Mouse (Mus musculus) neural tube, embryonic 12.5 days (tissue): Measurements from ENCODE around the gene Tbxas1. TPM values are rescaled to one million over a fixed set of nuclear protein-coding genes. Genes with fewer than 3 reads are reported as not detected.
A peak's percentile ranks its signal among the peaks of the same experiment; 100 is the strongest.

Experiments
- ATAC-seq: fragments of 200-750 bp; cut with Nextera tagmentation; 2 replicates; pipeline ENCODE4 v1.8.0; 2017; ENCODE audit warnings: low read depth, mild to moderate bottlenecking, moderate TSS enrichment, moderate library complexity; ENCODE audit not compliant: low FRiP score
- H3K27ac ChIP-seq: fragments of 300-500 bp; sonication (generic); 2 replicates; pipeline ENCODE4 v1.5.1; 2016
- H3K27me3 ChIP-seq: fragments of 300-500 bp; sonication (generic); replicated peaks from 2 replicates; pipeline ENCODE4 v1.6.1; 2016; ENCODE audit warnings: mild to moderate bottlenecking
- H3K36me3 ChIP-seq: fragments of 300-500 bp; sonication (generic); 2 replicates; pipeline ENCODE4 v1.6.1; 2016; ENCODE audit warnings: mild to moderate bottlenecking
- H3K4me1 ChIP-seq: fragments of 300-500 bp; sonication (generic); 2 replicates; pipeline ENCODE4 v1.6.1; 2016
- H3K4me2 ChIP-seq: fragments of 300-500 bp; sonication (generic); replicated peaks from 2 replicates; pipeline ENCODE4 v1.6.1; 2016; ENCODE audit warnings: mild to moderate bottlenecking
- H3K4me3 ChIP-seq: fragments of 300-500 bp; sonication (generic); 2 replicates; pipeline ENCODE4 v1.5.1; 2016
- H3K9ac ChIP-seq: fragments of 300-500 bp; sonication (generic); 2 replicates; pipeline ENCODE4 v1.6.1; 2016; ENCODE audit warnings: mild to moderate bottlenecking
- H3K9me3 ChIP-seq: fragments of 300-500 bp; sonication (generic); 2 replicates; pipeline ENCODE4 v1.6.1; 2016; ENCODE audit warnings: mild to moderate bottlenecking
- WGBS: fragments of 180-500 bp; shearing (Covaris S2); methylation state at CpG from one replicate; pipeline ENCODE4 v1.1.7; 2016; 5-methylcytosine and 5-hydroxymethylcytosine counted together
- polyA plus RNA-seq: library from polyadenylated mRNA; unstranded; fragments of >200 nt; fragmentation: Nextera tagmentation; extraction: Ambion mirVana; gene quantifications from 2 replicates; pipeline ENCODE4 v1.2.1, GENCODE M21; 2016

Gene Tbxas1
- polyA plus RNA-seq, 1 experiment from 2014 or later, result 2.3 TPM

DNA sequence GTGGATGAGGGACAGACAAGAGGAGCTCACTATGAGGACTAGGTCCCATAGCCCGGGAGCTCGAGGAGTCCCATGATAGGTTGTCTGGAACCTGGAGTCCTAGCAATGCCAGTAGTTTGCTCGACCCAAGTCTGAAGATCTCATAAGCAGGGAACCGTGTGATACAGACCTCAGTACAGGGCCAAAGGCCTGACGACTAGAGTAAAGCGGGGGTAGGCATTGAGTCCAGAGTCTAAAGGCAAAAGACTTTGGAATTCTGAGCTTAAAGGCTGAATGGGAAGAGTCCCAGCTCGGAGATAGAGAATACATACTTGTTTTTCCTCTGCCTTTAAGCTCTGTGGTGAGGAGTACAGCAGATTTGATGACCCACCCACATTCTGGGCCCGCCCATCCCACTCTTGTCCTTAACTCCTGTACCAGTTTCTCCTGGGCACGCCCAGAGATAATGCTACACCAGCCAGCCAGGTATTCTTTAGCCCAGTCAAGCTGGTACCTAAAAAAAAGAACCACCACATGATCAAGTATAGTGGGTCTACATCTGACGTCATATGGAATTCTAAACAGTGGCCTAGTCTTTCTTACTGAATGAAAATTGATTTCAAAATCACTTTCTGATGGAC, 27.7 kb downstream of the Tbxas1 start:
- no peak for ATAC-seq

DNA sequence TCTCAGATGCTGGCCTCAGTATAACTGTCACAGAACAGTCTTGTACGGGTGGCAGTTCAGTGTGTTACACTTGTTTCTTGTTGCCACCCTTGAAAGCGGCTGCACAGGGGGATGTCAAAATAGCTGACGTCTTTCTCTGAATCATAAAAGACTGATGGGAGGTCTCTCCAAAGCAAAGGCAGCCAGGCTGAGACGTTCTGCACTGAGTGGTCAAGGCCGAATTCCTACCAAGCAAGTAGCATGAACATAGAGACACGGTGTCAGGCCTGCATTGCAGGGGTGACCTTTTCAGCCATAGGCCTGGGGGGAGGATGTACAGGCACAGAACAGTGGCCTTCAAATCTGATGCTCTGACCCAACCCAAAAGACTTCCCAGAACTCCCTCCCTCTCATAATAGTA, 30.8 kb downstream of the Tbxas1 start:
- no peak overlapping the region for H3K9ac ChIP-seq
- H3K36me3 ChIP-seq, result no peaks in the 10 kb centered on the region
- H3K4me3 ChIP-seq, result no peak overlapping the region
- no peak overlapping the region for H3K27ac ChIP-seq
- no peaks in the 10 kb centered on the region for H3K27me3 ChIP-seq
- no peak overlapping the region for H3K4me2 ChIP-seq
- H3K9me3 ChIP-seq, result no peaks in the 10 kb centered on the region
- no peak for ATAC-seq
- no peaks in the 10 kb centered on the region for H3K4me1 ChIP-seq
- WGBS, result 72% methylated on average over 6 of the region's 6 CpGs

More for the DNA sequence above, 27.7 kb downstream of the Tbxas1 start:
- Histone ChIP-seq H3K27me3 (no peaks in the 10 kb centered on the region), H3K9ac (no peak overlapping the region), H3K4me3 (no peak overlapping the region), H3K36me3 (no peaks in the 10 kb centered on the region), H3K9me3 (no peaks in the 10 kb centered on the region), H3K4me1 (no peaks in the 10 kb centered on the region), H3K27ac (no peak overlapping the region), H3K4me2 (no peak overlapping the region)
- 90% methylated on average over 10 of the region's 10 CpGs for WGBS

DNA sequence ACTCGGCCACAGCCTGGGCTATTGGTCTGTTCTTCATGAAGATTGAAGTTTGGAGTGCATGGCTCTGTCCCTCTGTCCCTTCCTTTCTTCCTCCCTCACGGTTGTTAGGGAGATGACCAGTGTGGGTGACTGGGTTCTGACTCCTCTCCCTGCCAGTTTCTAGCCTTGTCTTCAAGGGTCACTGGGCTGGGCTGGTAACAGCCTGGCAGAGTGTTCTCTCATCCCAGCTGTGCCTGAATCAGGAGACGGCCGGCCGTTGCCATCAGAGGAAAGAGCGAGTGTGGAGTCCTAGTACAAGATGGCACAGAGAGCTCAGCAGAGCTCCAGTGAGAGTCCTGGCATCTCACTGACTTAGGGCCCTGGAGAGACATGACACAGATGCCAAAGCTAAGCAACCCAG, 33.2 kb downstream of the Tbxas1 start:
- no peak overlapping the region for H3K27ac ChIP-seq
- H3K4me2 ChIP-seq, result no peak overlapping the region
- no peak overlapping the region for H3K9ac ChIP-seq
- H3K27me3 ChIP-seq, result no peaks in the 10 kb centered on the region
- no peaks in the 10 kb centered on the region for H3K4me1 ChIP-seq
- no peaks in the 10 kb centered on the region for H3K36me3 ChIP-seq
- no peak overlapping the region for H3K4me3 ChIP-seq
- WGBS, result 84% methylated on average over 6 of the region's 6 CpGs
- ATAC-seq, result no peak
- H3K9me3 ChIP-seq, result no peaks in the 10 kb centered on the region

DNA sequence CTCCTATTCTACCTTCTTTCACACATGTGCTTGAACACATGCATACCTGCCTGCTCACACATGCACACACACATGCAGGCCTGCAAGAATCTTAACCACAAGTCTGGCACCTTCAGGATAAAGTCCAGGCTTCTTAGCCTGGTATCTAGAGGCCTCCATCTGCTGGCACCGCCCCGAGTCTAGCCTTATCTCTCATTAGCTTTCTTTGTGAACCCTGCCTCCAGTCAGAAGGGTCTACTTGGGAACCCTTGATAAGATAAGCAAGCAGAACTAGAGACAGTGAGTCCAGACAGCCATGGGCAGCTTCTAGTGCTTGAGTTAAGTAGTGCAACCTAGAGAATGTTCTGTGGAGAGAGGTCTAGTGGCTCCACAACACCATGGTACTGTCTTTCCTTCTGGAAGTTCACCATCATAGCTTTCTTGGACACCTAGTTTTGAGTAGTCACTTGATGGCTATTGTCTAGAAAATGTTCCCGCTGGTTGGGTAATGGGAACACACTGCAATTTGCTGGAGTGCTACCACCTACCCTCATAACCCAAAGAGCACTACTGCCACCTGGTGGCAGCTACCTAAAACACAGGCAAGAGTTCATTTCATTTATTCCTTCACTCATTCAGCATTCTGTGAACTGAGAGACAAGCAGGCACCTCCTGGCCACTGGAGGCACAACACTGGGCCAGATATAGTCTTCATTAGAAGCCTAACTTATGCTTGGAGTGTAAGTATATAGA, 35.8 kb downstream of the Tbxas1 start:
- WGBS, result 70% methylated on average over 3 of the region's 3 CpGs
- Histone ChIP-seq H3K4me2 (no peak overlapping the region), H3K4me1 (no peaks in the 10 kb centered on the region), H3K27me3 (no peaks in the 10 kb centered on the region), H3K36me3 (no peaks in the 10 kb centered on the region), H3K4me3 (no peak overlapping the region), H3K27ac (no peak overlapping the region), H3K9me3 (no peaks in the 10 kb centered on the region), H3K9ac (no peak overlapping the region)
- ATAC-seq, result 0 out of 2 replicates have a peak, but pooled peaks have one; percentile 44

DNA sequence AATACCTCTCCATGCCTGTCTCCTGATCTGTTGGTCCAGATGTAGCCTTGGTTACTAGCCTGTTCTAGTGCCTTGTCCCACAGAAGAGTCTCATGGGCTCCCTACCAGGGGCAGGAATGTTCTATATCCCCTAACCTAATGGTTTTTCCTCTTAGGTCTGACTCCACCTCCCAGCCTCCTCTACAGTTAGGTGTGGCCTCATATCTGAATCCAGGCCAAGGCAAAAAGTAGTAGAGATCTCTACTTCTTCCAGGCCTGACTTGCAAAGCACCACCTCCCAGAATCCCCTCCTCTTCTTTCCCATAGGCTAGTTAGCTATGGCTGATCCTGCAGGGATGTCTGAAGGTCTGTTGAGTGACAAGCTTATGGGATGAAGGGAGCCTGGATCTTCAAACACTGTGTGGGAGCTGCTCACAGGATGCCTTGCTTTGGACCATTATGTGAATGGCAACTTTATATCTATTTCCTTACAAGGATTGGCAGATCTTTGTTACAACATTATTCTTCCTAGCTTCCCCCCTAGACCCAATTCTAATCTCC, 37.0 kb downstream of the Tbxas1 start:
- Histone ChIP-seq H3K27ac (no peak overlapping the region), H3K36me3 (no peaks in the 10 kb centered on the region)

DNA sequence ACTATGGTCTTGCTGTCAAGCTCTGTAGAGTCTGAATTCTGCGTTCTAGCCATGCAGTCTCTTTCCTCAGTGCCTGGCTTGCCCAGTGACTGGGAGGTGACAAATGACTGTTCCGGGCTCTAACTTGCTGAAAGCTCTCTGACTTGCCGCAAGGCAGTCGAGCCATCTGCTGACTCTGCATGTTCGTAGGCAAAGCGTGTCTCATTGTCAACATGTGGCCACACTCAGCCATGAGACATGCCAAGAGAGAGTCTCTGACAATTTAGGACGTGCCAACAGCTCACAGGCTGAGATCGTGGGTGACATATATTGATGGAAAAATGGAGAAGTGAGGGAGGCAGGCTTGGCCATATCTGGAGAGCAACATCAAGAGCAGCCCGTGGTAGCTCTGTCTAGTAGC, 37.6 kb downstream of the Tbxas1 start:
- Histone ChIP-seq H3K36me3 (no peaks in the 10 kb centered on the region), H3K4me3 (no peak overlapping the region), H3K4me1 (no peaks in the 10 kb centered on the region), H3K9ac (no peak overlapping the region), H3K9me3 (no peaks in the 10 kb centered on the region), H3K27ac (no peak overlapping the region), H3K27me3 (no peaks in the 10 kb centered on the region), H3K4me2 (no peak overlapping the region)
- no peak for ATAC-seq
- 83% methylated on average over 9 of the region's 9 CpGs for WGBS

More for the DNA sequence above, 37.0 kb downstream of the Tbxas1 start:
- Histone ChIP-seq H3K4me1 (no peaks in the 10 kb centered on the region), H3K4me2 (no peak overlapping the region), H3K9ac (no peak overlapping the region), H3K9me3 (no peaks in the 10 kb centered on the region), H3K4me3 (no peak overlapping the region), H3K27me3 (no peaks in the 10 kb centered on the region)
- ATAC-seq, result no peak

DNA sequence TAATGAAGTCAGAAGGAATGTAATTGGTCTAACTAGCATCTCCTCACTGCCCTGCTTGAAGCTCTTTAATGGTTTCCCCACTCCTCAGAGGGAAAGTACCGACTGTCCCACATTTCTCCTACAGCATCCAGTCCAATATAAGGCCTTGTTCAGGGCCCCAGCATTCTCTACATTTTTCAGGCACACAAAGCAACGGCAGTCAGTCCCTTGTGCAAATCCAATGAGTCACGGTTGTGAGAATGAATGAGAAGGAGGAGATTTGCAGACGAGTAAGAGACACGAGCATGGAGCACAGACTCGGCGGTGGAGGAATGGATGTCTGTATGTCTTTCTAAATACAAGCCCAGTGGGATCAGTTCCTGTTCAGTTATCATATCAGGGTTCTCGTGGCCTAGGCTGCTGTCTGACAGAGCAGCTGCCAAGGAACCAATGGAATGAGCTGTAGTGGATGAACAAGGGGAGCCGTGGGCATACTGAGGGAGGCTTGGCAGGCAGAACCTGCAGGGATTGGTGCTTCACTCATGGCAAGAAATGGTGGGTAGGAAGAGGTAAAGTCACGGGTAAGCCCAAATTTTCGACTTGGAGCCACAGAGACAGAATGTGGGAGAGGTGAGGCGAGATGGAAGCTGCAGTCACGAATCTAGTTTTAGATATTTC, 38.3 kb downstream of the Tbxas1 start:
- WGBS, result 55% methylated on average over 13 of the region's 13 CpGs
- Histone ChIP-seq H3K27ac (no peak overlapping the region), H3K4me2 (no peak overlapping the region)

DNA sequence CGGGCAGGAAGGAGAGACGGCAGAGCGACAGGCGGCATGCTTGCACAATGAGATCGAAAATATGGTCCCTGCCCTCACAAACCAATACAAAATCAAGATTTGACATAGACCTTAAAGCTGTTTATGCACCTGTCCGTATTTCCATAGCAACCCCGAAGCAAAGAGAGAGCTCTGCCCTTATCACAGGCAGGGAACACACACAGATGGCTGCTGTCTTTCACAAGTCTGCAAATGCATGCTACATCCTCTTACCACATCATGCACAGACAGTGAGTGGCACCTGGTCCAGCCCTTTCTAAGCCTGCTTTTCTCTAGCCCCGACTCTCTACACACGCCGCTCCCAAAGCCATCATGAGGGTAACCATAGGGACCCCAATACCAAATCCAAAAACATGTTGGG, 39.0 kb downstream of the Tbxas1 start:
- no peak overlapping the region for H3K4me2 ChIP-seq
- no peaks in the 10 kb centered on the region for H3K36me3 ChIP-seq
- ATAC-seq, result no peak
- no peaks in the 10 kb centered on the region for H3K4me1 ChIP-seq
- no peak overlapping the region for H3K27ac ChIP-seq
- H3K9ac ChIP-seq, result no peak overlapping the region
- H3K27me3 ChIP-seq, result no peaks in the 10 kb centered on the region
- no peaks in the 10 kb centered on the region for H3K9me3 ChIP-seq
- WGBS, result 87% methylated on average over 10 of the region's 10 CpGs
- H3K4me3 ChIP-seq, result no peak overlapping the region

More for the DNA sequence above, 38.3 kb downstream of the Tbxas1 start:
- no peak for ATAC-seq
- Histone ChIP-seq H3K27me3 (no peaks in the 10 kb centered on the region), H3K36me3 (no peaks in the 10 kb centered on the region), H3K4me3 (no peak overlapping the region), H3K9me3 (no peaks in the 10 kb centered on the region), H3K4me1 (no peaks in the 10 kb centered on the region), H3K9ac (no peak overlapping the region)

DNA sequence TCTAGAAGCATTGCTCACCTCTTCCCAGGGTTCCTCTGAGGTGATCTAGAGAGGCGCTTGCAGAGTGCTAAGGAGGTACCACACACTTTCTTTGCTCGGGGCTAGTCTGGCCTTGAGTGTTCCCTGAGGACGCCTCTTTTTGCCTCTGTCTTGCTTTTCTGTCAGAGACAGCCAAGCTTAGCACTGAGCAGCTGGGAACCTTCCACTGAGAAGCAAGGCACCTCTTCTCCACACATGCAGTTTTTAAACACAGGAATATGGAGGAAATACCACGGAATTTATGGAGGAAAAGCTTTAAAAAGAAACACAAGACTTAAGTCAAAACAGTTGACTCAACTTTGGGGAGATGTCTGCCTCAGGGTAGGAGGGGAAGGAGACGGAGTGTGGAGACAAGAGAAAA, 40.6 kb downstream of the Tbxas1 start:
- Histone ChIP-seq H3K27me3 (no peaks in the 10 kb centered on the region), H3K36me3 (no peaks in the 10 kb centered on the region), H3K9me3 (no peaks in the 10 kb centered on the region), H3K4me3 (no peak overlapping the region), H3K9ac (no peak overlapping the region), H3K4me2 (no peak overlapping the region), H3K4me1 (no peaks in the 10 kb centered on the region), H3K27ac (no peak overlapping the region)
- no peak for ATAC-seq
- WGBS, result 62% methylated on average over 5 of the region's 5 CpGs

DNA sequence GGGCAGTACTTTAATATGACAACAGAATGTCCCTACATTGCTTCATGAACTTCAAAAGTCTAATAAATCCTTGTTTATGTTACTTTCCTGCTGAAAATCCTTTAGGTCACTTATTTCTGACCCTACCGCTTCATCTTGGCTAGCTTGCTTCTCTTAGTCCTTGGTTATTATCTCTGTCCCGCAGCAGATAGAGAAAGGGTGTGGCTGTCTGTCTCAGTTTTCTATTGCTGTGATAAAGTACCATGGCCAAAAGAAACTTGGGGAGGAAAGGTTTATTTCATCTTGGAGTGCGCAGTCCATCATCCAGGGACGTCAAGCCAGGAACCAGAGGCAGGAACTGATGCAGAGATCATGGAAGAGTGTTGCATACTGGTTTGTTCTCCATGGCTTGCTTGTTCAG, 41.4 kb downstream of the Tbxas1 start:
- Histone ChIP-seq H3K9ac (no peak overlapping the region), H3K4me3 (no peak overlapping the region), H3K9me3 (no peaks in the 10 kb centered on the region), H3K27me3 (no peaks in the 10 kb centered on the region), H3K4me2 (no peak overlapping the region), H3K4me1 (no peaks in the 10 kb centered on the region), H3K27ac (no peak overlapping the region), H3K36me3 (no peaks in the 10 kb centered on the region)
- 83% methylated on average over 4 of the region's 4 CpGs for WGBS
- no peak for ATAC-seq

DNA sequence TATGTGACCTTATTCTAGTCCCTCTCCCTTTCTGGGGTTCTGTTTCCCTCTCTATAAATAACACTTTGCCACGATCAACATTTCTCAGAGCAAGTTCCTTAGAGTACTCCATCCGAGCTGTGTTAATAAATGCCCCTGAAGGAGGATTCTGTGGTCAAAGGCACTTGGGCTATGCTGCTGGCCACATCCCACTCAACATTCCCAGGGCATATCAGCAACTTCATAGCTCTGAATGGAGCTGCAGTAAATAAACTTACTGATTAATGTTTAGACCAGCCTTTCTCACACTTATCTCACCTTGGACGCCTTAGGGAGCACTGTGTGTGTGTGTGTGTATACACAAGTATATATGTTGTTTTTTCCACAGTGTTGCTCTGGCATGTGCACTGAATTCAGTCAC, 42.2 kb downstream of the Tbxas1 start:
- ATAC-seq, result no peak
- Histone ChIP-seq H3K4me2 (no peak overlapping the region), H3K4me3 (no peak overlapping the region), H3K36me3 (no peaks in the 10 kb centered on the region), H3K9ac (no peak overlapping the region), H3K27ac (no peak overlapping the region), H3K9me3 (no peaks in the 10 kb centered on the region), H3K4me1 (no peaks in the 10 kb centered on the region), H3K27me3 (no peaks in the 10 kb centered on the region)
- WGBS, result 79% methylated on average over 3 of the region's 3 CpGs

DNA sequence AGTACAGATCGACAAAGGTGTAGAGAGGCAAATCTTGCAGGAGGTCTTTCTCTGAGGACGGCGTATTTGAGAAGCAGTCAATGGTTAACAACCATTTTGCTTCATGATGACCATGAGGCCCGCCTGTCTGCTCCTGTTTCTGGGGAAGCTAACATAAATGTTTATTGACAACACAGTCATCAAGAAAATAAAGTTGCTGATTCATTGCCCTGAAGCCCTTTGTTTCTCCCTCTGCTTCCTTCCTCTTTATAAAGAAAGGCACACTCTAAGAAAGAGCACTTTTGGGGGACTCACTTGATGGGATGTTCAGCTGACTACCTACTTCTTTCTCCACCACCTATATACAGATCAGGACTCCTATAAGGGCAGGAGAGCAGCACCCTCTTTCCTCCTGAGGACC, 43.5 kb downstream of the Tbxas1 start:
- Histone ChIP-seq H3K36me3 (no peaks in the 10 kb centered on the region), H3K9ac (no peak overlapping the region), H3K27me3 (no peaks in the 10 kb centered on the region), H3K4me3 (no peak overlapping the region), H3K27ac (no peak overlapping the region), H3K9me3 (no peaks in the 10 kb centered on the region), H3K4me2 (no peak overlapping the region), H3K4me1 (no peaks in the 10 kb centered on the region)
- WGBS, result 79% methylated on average over 4 of the region's 4 CpGs
- ATAC-seq, result no peak
